In genomic region chr11:83420338-83420737, GRCm38 (mm10) we compare ENCODE assay signal across 10 mouse cellular contexts. TPM values are rescaled to one million over a fixed set of nuclear protein-coding genes. Genes with fewer than 3 reads are reported as not detected.
DNase-seq lines count a peak whose midpoint lies in the region; ATAC-seq and TF ChIP-seq lines count a peak whose summit lies in the region.
"Had no signal": no experiment of that assay in that cellular context is flagged by ENCODE, and none has a peak within 500 bp of the region (broad histone marks: within the 10 kb centered on the region; RNA-seq: fewer than 3 reads in every experiment).

No protein-coding gene starts in this region.

- ATAC-seq in CD4-positive, CD25-positive, alpha-beta regulatory T cell, adult 4 months = no peak
- ATAC-seq in hindbrain, postnatal 0 days = 0 out of 2 replicates have a peak, but pooled peaks have one; percentile 2
- no peak for ATAC-seq in hindbrain, embryonic 12.5 days (ENCODE audit: low FRiP score)
- ATAC-seq in midbrain, postnatal 0 days (ENCODE audit: low FRiP score) = no peak
- no peak for ATAC-seq in midbrain, embryonic 16.5 days

- no peaks in the 10 kb centered on the region; the same call in 1 of the 2 replicates for H3K27me3 ChIP-seq in hindbrain, postnatal 0 days (ENCODE audit: insufficient read depth, low read length)
- peaks cover 59% of the 10 kb centered on the region for H3K27me3 ChIP-seq in hindbrain, embryonic 12.5 days
- H3K27me3 ChIP-seq in midbrain, postnatal 0 days (ENCODE audit: insufficient read depth, low read length) = peaks cover 4% of the 10 kb centered on the region; the same call in 1 of the 2 replicates
- peaks cover 18% of the 10 kb centered on the region for H3K27me3 ChIP-seq in midbrain, embryonic 16.5 days (ENCODE audit: control insufficient read depth, insufficient read depth, low read depth, low read length)

- DNase-seq in CD4-positive, CD25-positive, alpha-beta regulatory T cell, adult 2 months (ENCODE audit: low read depth, low spot score) = peak; percentile 25
- DNase-seq in hindbrain, postnatal 0 days (ENCODE audit: low spot score) = peak; percentile 28
- no peak for DNase-seq in midbrain, postnatal 0 days (ENCODE audit: low spot score)
- peak; percentile 46 for DNase-seq in induced T-regulatory cell, adult 2 months (ENCODE audit: low read depth)
- no peak for DNase-seq in spleen, postnatal 14 days (ENCODE audit: low spot score in 2 of 2)

- H3K36me3 ChIP-seq in hindbrain, postnatal 0 days (ENCODE audit: insufficient read depth, low read length) = no peaks in the 10 kb centered on the region
- H3K36me3 ChIP-seq in hindbrain, embryonic 12.5 days = no peaks in the 10 kb centered on the region
- peaks cover 4% of the 10 kb centered on the region; the same call in 1 of the 2 replicates for H3K36me3 ChIP-seq in midbrain, postnatal 0 days (ENCODE audit: insufficient read depth, low read length)
- no peaks in the 10 kb centered on the region for H3K36me3 ChIP-seq in midbrain, embryonic 16.5 days (ENCODE audit: control insufficient read depth, insufficient read depth, low read length)
- H3K36me3 ChIP-seq: limb, embryonic 12.5 days had no signal

- H3K27ac ChIP-seq in hindbrain, postnatal 0 days = no peak overlapping the region
- no peak overlapping the region for H3K27ac ChIP-seq in hindbrain, embryonic 12.5 days
- no peak overlapping the region for H3K27ac ChIP-seq in midbrain, postnatal 0 days (ENCODE audit: low read depth, low read length)
- H3K27ac ChIP-seq in midbrain, embryonic 16.5 days (ENCODE audit: low read length) = no peak overlapping the region
- H3K27ac ChIP-seq: limb, embryonic 12.5 days had no signal

- WGBS in hindbrain, postnatal 0 days = 34% methylated on average over 4 of the region's 4 CpGs
- 34% methylated on average over 4 of the region's 4 CpGs for WGBS in hindbrain, embryonic 12.5 days
- 47% methylated on average over 4 of the region's 4 CpGs for WGBS in midbrain, postnatal 0 days
- WGBS in midbrain, embryonic 16.5 days = 49% methylated on average over 4 of the region's 4 CpGs

- no peaks in the 10 kb centered on the region; the same call in 1 of the 2 replicates for H3K4me1 ChIP-seq in hindbrain, postnatal 0 days (ENCODE audit: insufficient read depth, low read length)
- peaks cover 7% of the 10 kb centered on the region for H3K4me1 ChIP-seq in hindbrain, embryonic 12.5 days
- H3K4me1 ChIP-seq in midbrain, postnatal 0 days (ENCODE audit: insufficient read depth, low read length) = no peaks in the 10 kb centered on the region
- H3K4me1 ChIP-seq in midbrain, embryonic 16.5 days (ENCODE audit: control insufficient read depth, insufficient read depth, low read length) = peaks cover 9% of the 10 kb centered on the region; the same call in 1 of the 2 replicates

- no peak overlapping the region for H3K9ac ChIP-seq in hindbrain, postnatal 0 days (replicated peaks; ENCODE audit: low read length)
- H3K9ac ChIP-seq in hindbrain, embryonic 12.5 days = no peak overlapping the region
- H3K9ac ChIP-seq in midbrain, postnatal 0 days (replicated peaks; ENCODE audit: low read length, poor library complexity, severe bottlenecking) = no peak overlapping the region
- no peak overlapping the region for H3K9ac ChIP-seq in midbrain, embryonic 16.5 days (ENCODE audit: low read depth, low read length)
- H3K9ac ChIP-seq: limb, embryonic 12.5 days had no signal

- H3K4me3 ChIP-seq in hindbrain, postnatal 0 days (ENCODE audit: low read length) = no peak overlapping the region
- no peak overlapping the region for H3K4me3 ChIP-seq in hindbrain, embryonic 12.5 days
- H3K4me3 ChIP-seq in midbrain, postnatal 0 days (ENCODE audit: low read depth, low read length) = no peak overlapping the region
- no peak overlapping the region for H3K4me3 ChIP-seq in midbrain, embryonic 16.5 days (ENCODE audit: low read depth, low read length)
- H3K4me3 ChIP-seq: limb, embryonic 12.5 days had no signal

- no peak overlapping the region for H3K4me2 ChIP-seq in hindbrain, postnatal 0 days (ENCODE audit: low read depth, low read length)
- H3K4me2 ChIP-seq in hindbrain, embryonic 12.5 days (replicated peaks) = no peak overlapping the region
- no peak overlapping the region for H3K4me2 ChIP-seq in midbrain, postnatal 0 days (ENCODE audit: low read depth, low read length, poor library complexity, severe bottlenecking)
- no peak overlapping the region for H3K4me2 ChIP-seq in midbrain, embryonic 16.5 days (ENCODE audit: low read length)
- H3K4me2 ChIP-seq: limb, embryonic 12.5 days had no signal

- peak; percentile 52 for TF ChIP-seq CTCF in hindbrain, postnatal 0 days (IDR thresholded peaks at IDR 0.05; ENCODE audit: low read depth)
- TF ChIP-seq CTCF in midbrain, postnatal 0 days (IDR thresholded peaks at IDR 0.05) = peak; percentile 61

- no peaks in the 10 kb centered on the region for H3K9me3 ChIP-seq in hindbrain, postnatal 0 days (ENCODE audit: low read length)
- H3K9me3 ChIP-seq in hindbrain, embryonic 12.5 days (replicated peaks) = no peaks in the 10 kb centered on the region
- H3K9me3 ChIP-seq in midbrain, postnatal 0 days (ENCODE audit: low read length) = no peaks in the 10 kb centered on the region
- H3K9me3 ChIP-seq in midbrain, embryonic 16.5 days (replicated peaks; ENCODE audit: control insufficient read depth, low read length, poor library complexity, severe bottlenecking) = no peaks in the 10 kb centered on the region
- H3K9me3 ChIP-seq: limb, embryonic 12.5 days had no signal

RNA-seq across cellular contexts. Expression of gene Gas2l2, which starts 8.9 kb away (rescaled TPM):
- not detected for polyA plus RNA-seq in CD4-positive, CD25-positive, alpha-beta regulatory T cell, adult 4 months (2017; shearing (Covaris generic))
- total RNA-seq in hindbrain, postnatal 0 days (2014; rRNA removed) = 0.14 and 1.0 TPM in 2 replicates
- 0.69 and 1.4 TPM in 2 replicates for polyA plus RNA-seq in hindbrain, postnatal 0 days (2015; fragmentation: Nextera tagmentation; extraction: Ambion mirVana)
- 0.59 and 0.76 TPM in 2 replicates for polyA plus RNA-seq in hindbrain, embryonic 12.5 days (2016; fragmentation: Nextera tagmentation; extraction: Ambion mirVana)
- total RNA-seq in midbrain, postnatal 0 days (2014; rRNA removed) = 0.44 and 0.85 TPM in 2 replicates
- 0.52 and 0.67 TPM in 2 replicates for polyA plus RNA-seq in midbrain, postnatal 0 days (2015; fragmentation: Nextera tagmentation; extraction: Ambion mirVana)
- polyA plus RNA-seq in midbrain, embryonic 16.5 days (2015; fragmentation: Nextera tagmentation; extraction: Ambion mirVana) = 0.44 and 0.61 TPM in 2 replicates
- total RNA-seq: heart, adult 8-10 months had no signal
- polyA plus RNA-seq: limb, embryonic 12.5 days had no signal

RNA-seq across cellular contexts. Expression of gene Rasl10b, which starts 11.4 kb away (rescaled TPM):
- not detected for polyA plus RNA-seq in CD4-positive, CD25-positive, alpha-beta regulatory T cell, adult 4 months (2017; shearing (Covaris generic))
- 122 and 128 TPM in 2 replicates for total RNA-seq in hindbrain, postnatal 0 days (2014; rRNA removed)
- polyA plus RNA-seq in hindbrain, postnatal 0 days (2015; fragmentation: Nextera tagmentation; extraction: Ambion mirVana) = 42.2 and 44.6 TPM in 2 replicates
- polyA plus RNA-seq in hindbrain, embryonic 12.5 days (2016; fragmentation: Nextera tagmentation; extraction: Ambion mirVana) = 16.8 and 17.7 TPM in 2 replicates
- total RNA-seq in midbrain, postnatal 0 days (2014; rRNA removed) = 110 and 126 TPM in 2 replicates
- polyA plus RNA-seq in midbrain, postnatal 0 days (2015; fragmentation: Nextera tagmentation; extraction: Ambion mirVana) = 43.9 and 44.3 TPM in 2 replicates
- polyA plus RNA-seq in midbrain, embryonic 16.5 days (2015; fragmentation: Nextera tagmentation; extraction: Ambion mirVana) = 32.9 and 38.2 TPM in 2 replicates

RNA-seq across cellular contexts. Expression of gene 1700020L24Rik, which starts 17.1 kb away (rescaled TPM):
- polyA plus RNA-seq in CD4-positive, CD25-positive, alpha-beta regulatory T cell, adult 4 months (2017; shearing (Covaris generic)) = under 1 TPM in 1 of 2 experiments, not detected in 1; 0.85 TPM
- total RNA-seq in hindbrain, postnatal 0 days (2014; rRNA removed) = 0.37 and 4.8 TPM in 2 replicates
- polyA plus RNA-seq in hindbrain, postnatal 0 days (2015; fragmentation: Nextera tagmentation; extraction: Ambion mirVana) = 0.65 and 1.4 TPM in 2 replicates
- 0.30 and 0.45 TPM in 2 replicates for polyA plus RNA-seq in hindbrain, embryonic 12.5 days (2016; fragmentation: Nextera tagmentation; extraction: Ambion mirVana)
- not detected in 2 replicates for total RNA-seq in midbrain, postnatal 0 days (2014; rRNA removed)
- 0.57 and 0.79 TPM in 2 replicates for polyA plus RNA-seq in midbrain, postnatal 0 days (2015; fragmentation: Nextera tagmentation; extraction: Ambion mirVana)
- 0.57 and 0.64 TPM in 2 replicates for polyA plus RNA-seq in midbrain, embryonic 16.5 days (2015; fragmentation: Nextera tagmentation; extraction: Ambion mirVana)
- total RNA-seq: heart, adult 8-10 months had no signal

RNA-seq across cellular contexts. Expression of gene Mmp28, which starts 42.5 kb away (rescaled TPM):
- polyA plus RNA-seq in CD4-positive, CD25-positive, alpha-beta regulatory T cell, adult 4 months (2017; shearing (Covaris generic)) = not detected
- total RNA-seq in hindbrain, postnatal 0 days (2014; rRNA removed) = 8.7 and 9.1 TPM in 2 replicates
- 2.4 and 2.6 TPM in 2 replicates for polyA plus RNA-seq in hindbrain, postnatal 0 days (2015; fragmentation: Nextera tagmentation; extraction: Ambion mirVana)
- 3.2 and 3.5 TPM in 2 replicates for polyA plus RNA-seq in hindbrain, embryonic 12.5 days (2016; fragmentation: Nextera tagmentation; extraction: Ambion mirVana)
- total RNA-seq in midbrain, postnatal 0 days (2014; rRNA removed) = 5.4 and 5.5 TPM in 2 replicates
- polyA plus RNA-seq in midbrain, postnatal 0 days (2015; fragmentation: Nextera tagmentation; extraction: Ambion mirVana) = 1.2 and 1.4 TPM in 2 replicates
- polyA plus RNA-seq in midbrain, embryonic 16.5 days (2015; fragmentation: Nextera tagmentation; extraction: Ambion mirVana) = 2.6 and 2.7 TPM in 2 replicates

RNA-seq across cellular contexts. Expression of gene Taf15, which starts 52.5 kb away (rescaled TPM):
- 10 to 100 TPM; 20.6 to 22.0 TPM for polyA plus RNA-seq in CD4-positive, CD25-positive, alpha-beta regulatory T cell, adult 4 months (2017; shearing (Covaris generic))
- total RNA-seq in hindbrain, postnatal 0 days (2014; rRNA removed) = 14.4 and 22.3 TPM in 2 replicates
- polyA plus RNA-seq in hindbrain, postnatal 0 days (2015; fragmentation: Nextera tagmentation; extraction: Ambion mirVana) = 13.2 and 13.6 TPM in 2 replicates
- polyA plus RNA-seq in hindbrain, embryonic 12.5 days (2016; fragmentation: Nextera tagmentation; extraction: Ambion mirVana) = 13.9 and 14.9 TPM in 2 replicates
- 18.2 and 30.6 TPM in 2 replicates for total RNA-seq in midbrain, postnatal 0 days (2014; rRNA removed)
- polyA plus RNA-seq in midbrain, postnatal 0 days (2015; fragmentation: Nextera tagmentation; extraction: Ambion mirVana) = 6.5 and 9.6 TPM in 2 replicates
- polyA plus RNA-seq in midbrain, embryonic 16.5 days (2015; fragmentation: Nextera tagmentation; extraction: Ambion mirVana) = 10.9 and 13.0 TPM in 2 replicates

Comparison
In these comparisons a context has a peak if more than half of its experiments do, and no peak if none do; other contexts are left out.
1. DNase-seq: peak in CD4-positive, CD25-positive, alpha-beta regulatory T cell, adult 2 months (single experiment), hindbrain, postnatal 0 days (single experiment) and induced T-regulatory cell, adult 2 months (single experiment); none in midbrain, postnatal 0 days (single experiment) and spleen, postnatal 14 days (0 of 2).
2. RNA of gene Rasl10b, which starts 11.4 kb away (polyA plus RNA-seq): 42.2 to 44.6 TPM in hindbrain, postnatal 0 days, 43.9 to 44.3 TPM in midbrain, postnatal 0 days, 32.9 to 38.2 TPM in midbrain, embryonic 16.5 days and 16.8 to 17.7 TPM in hindbrain, embryonic 12.5 days; not detected in CD4-positive, CD25-positive, alpha-beta regulatory T cell, adult 4 months; every median in the first group is over 10 times any median in the second.